Mouse (Mus musculus): ENCODE measurements around the gene Havcr2. TPM values are rescaled to one million over a fixed set of nuclear protein-coding genes. Genes with fewer than 3 reads are reported as not detected.

Havcr2 gene
- polyA plus RNA-seq (2012; ENCODE audit: low replicate concordance), result 0.77 and 0.97 TPM in 2 replicates

GRCm38 (mm10) chr11:46454453-46455045, at the start of gene Havcr2:
Havcr2 (plus strand) TSS chr11:46454935.

GRCm38 (mm10) chr11:46436760-46437458, 17.8 kb upstream of the Havcr2 start, which contains the start of gene Med7:
Med7 (plus strand) TSS chr11:46436925.

GRCm38 (mm10) chr11:46523912-46524311, 69.2 kb downstream of the Havcr2 start, which contains the start of gene Gm12169:
Gm12169 (plus strand) TSS chr11:46524212.

Other genes with a start within 250 kb of the Havcr2 start
- not detected in 2 replicates for gene Fndc9, start 219.4 kb upstream of the Havcr2 start, polyA plus RNA-seq (2012; ENCODE audit: low replicate concordance)
- gene Cyfip2, start 142.1 kb upstream of the Havcr2 start, polyA plus RNA-seq (2012; ENCODE audit: low replicate concordance), result 44.6 and 47.1 TPM in 2 replicates
- gene Itk, start 65.4 kb upstream of the Havcr2 start, polyA plus RNA-seq (2012; ENCODE audit: low replicate concordance), result 4.5 and 17.7 TPM in 2 replicates
- gene Fam71b, start 58.4 kb upstream of the Havcr2 start, polyA plus RNA-seq (2012; ENCODE audit: low replicate concordance), result 1.0 and 2.1 TPM in 2 replicates
- 88.2 and 214 TPM in 2 replicates for gene Med7, start 18.0 kb upstream of the Havcr2 start, polyA plus RNA-seq (2012; ENCODE audit: low replicate concordance)
- not detected in 2 replicates for gene Gm12169, start 69.3 kb downstream of the Havcr2 start, polyA plus RNA-seq (2012; ENCODE audit: low replicate concordance)
- gene BC053393, start 116.6 kb downstream of the Havcr2 start, polyA plus RNA-seq (2012; ENCODE audit: low replicate concordance), result not detected in 2 replicates
- not detected in 2 replicates for gene Dppa1, start 174.3 kb downstream of the Havcr2 start, polyA plus RNA-seq (2012; ENCODE audit: low replicate concordance)